Mouse (Mus musculus): ENCODE data around the gene Tsc22d2. TPM values are rescaled to one million over a fixed set of nuclear protein-coding genes. Genes with fewer than 3 reads are reported as not detected.

The Tsc22d2 gene
- 17.7 and 18.0 TPM in 2 replicates for polyA plus RNA-seq (2012; rRNA removed)

DNA sequence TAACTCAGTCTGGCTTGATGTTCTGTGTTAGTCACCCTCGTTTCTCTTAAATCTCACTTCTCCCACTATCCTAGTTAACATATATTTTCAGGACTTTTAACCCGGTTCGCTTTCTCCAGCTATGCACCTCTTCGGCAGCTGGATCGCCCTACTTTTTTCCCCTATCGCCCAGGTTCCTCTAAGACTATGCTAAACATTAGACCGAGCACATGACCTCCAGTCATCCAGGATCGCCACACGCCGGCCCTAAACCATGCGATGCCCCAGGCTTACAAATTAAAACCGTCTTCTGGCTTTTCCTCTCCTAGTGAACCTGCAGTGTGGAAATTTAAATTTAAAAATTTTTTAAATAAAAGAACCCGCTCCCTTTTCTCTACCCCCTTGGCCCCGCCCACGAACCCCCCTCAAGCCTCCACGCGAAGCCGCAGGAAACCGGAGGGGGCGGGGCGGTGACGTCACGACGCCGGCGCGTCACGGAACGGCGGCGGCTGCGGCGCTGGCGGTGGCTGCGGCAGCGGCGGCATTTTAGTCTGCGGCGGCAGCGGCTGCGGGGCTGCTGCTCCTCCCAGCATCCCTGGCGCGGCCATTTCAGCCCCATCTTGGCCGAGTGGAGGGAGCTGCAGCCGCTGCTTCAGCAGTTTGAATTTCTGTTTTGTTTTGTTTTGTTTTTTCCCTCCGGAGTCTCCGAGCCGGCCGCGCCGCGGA, at the start of gene Tsc22d2:
Tsc22d2 (plus strand) TSS at position 482 of the 705 bp plus-strand sequence.

Other genes with a start within 250 kb of the Tsc22d2 start
- gene Eif2a, start 111.1 kb downstream of the Tsc22d2 start, polyA plus RNA-seq (2012; rRNA removed): 2.7 and 4.1 TPM in 2 replicates
- gene Serp1, start 111.2 kb downstream of the Tsc22d2 start, polyA plus RNA-seq (2012; rRNA removed): 56.7 and 65.0 TPM in 2 replicates
- 21.6 and 24.6 TPM in 2 replicates for gene Selenot, start 161.9 kb downstream of the Tsc22d2 start, polyA plus RNA-seq (2012; rRNA removed)
- not detected in 2 replicates for gene Erich6, start 222.5 kb downstream of the Tsc22d2 start, polyA plus RNA-seq (2012; rRNA removed)

Data from colon, adult 2 months (tissue).